Mouse (Mus musculus) E14TG2a.4 (cell line): Measurements from ENCODE around the gene Eya2.

Experiments used
- CTCF ChIP-seq: conservative IDR thresholded peaks from 2 replicates; pipeline ENCODE4 v1.5.1; 2014; ENCODE audit warnings: low read length
- NANOG ChIP-seq: IDR thresholded peaks from 2 replicates; pipeline ENCODE4 v1.6.1; 2014; ENCODE audit warnings: borderline replicate concordance, low read length, mixed read lengths
- POU5F1 ChIP-seq: IDR thresholded peaks from 2 replicates; pipeline ENCODE4 v1.6.1; 2014; ENCODE audit warnings: low read length, borderline replicate concordance

DNA sequence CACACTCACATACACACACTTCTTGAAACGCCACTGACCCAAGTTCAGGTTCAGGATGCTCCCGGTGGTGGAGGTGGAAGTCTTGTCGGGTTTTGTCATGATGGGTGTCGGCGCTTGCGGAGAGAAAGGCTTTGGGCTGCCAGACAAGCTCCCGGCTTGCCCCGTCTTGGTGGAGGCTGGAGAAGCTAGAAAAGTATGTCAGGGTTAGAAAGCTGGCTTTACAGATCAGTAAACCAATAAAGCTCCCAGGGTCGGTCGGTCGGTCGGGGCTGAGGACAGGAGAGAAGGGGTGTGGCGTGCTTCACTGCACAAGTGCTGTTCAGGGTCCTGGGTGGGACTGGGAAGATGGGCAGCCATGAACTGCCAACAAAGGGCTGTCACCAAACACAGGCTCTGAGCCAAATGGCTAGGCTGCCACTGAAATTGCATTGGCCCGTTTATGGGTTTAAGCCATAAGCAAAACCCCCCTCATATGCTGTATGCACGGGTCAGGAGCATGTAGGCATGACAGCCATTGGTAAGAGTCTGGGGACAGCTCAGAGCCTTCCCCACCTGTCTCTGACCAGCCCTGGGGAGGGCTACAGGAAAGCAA is 225.8 kb downstream of the Eya2 start:
- TF ChIP-seq CTCF, result no peak
- TF ChIP-seq POU5F1, result no peak
- TF ChIP-seq NANOG, result no peak
